In genomic region chr4:8978949-8979348, GRCm38 (mm10) we compare ENCODE assay signal across 17 mouse cellular contexts.
"Had no signal": no experiment of that assay in that cellular context is flagged by ENCODE, and none has a peak within 500 bp of the region (broad histone marks: within the 10 kb centered on the region; RNA-seq: fewer than 3 reads in every experiment).

No protein-coding gene starts in this region.

- H3K4me3 ChIP-seq: limb, embryonic 12.5 days; liver, embryonic 13.5 days; lung, embryonic 15.5 days; megakaryocyte, embryonic 14.5 days; midbrain, embryonic 15.5 days; neural tube, embryonic 15.5 days; stomach, embryonic 15.5 days had no signal

- H3K4me1 ChIP-seq: limb, embryonic 12.5 days; liver, embryonic 13.5 days; megakaryocyte, embryonic 14.5 days; midbrain, embryonic 15.5 days; neural tube, embryonic 15.5 days; stomach, embryonic 15.5 days had no signal

- H3K27ac ChIP-seq: limb, embryonic 12.5 days; liver, embryonic 13.5 days; lung, embryonic 15.5 days; midbrain, embryonic 15.5 days; neural tube, embryonic 15.5 days; stomach, embryonic 15.5 days had no signal

- H3K9me3 ChIP-seq: limb, embryonic 12.5 days; liver, embryonic 13.5 days; lung, embryonic 15.5 days; midbrain, embryonic 15.5 days; neural tube, embryonic 15.5 days; stomach, embryonic 15.5 days had no signal

- H3K4me2 ChIP-seq: limb, embryonic 12.5 days; liver, embryonic 13.5 days; lung, embryonic 15.5 days; midbrain, embryonic 11.5 days; midbrain, embryonic 15.5 days; neural tube, embryonic 15.5 days; stomach, embryonic 15.5 days had no signal

- ATAC-seq: intestine, postnatal 0 days; liver, postnatal 0 days; midbrain, embryonic 15.5 days had no signal

- H3K36me3 ChIP-seq: limb, embryonic 12.5 days; liver, embryonic 13.5 days; lung, embryonic 15.5 days; midbrain, embryonic 15.5 days; neural tube, embryonic 15.5 days; stomach, embryonic 15.5 days had no signal

- H3K9ac ChIP-seq: limb, embryonic 12.5 days; liver, embryonic 13.5 days; liver, postnatal 0 days; lung, embryonic 15.5 days; midbrain, embryonic 15.5 days; neural tube, embryonic 15.5 days; stomach, embryonic 15.5 days had no signal

- DNase-seq: kidney, adult 8-10 months; kidney, postnatal 25 days; layer of hippocampus, postnatal 36 days; liver; liver, embryonic 13.5 days; liver, postnatal 0 days; lung, postnatal 36 days; thymus, adult 2 months; thymus, postnatal 36 days had no signal

- H3K27me3 ChIP-seq: limb, embryonic 12.5 days; liver, embryonic 13.5 days; lung, embryonic 15.5 days; midbrain, embryonic 15.5 days; neural tube, embryonic 15.5 days; stomach, embryonic 15.5 days had no signal
